Mouse (Mus musculus) midbrain, embryonic 16.5 days (tissue): ENCODE data around the gene Fuk. TPM values are rescaled to one million over a fixed set of nuclear protein-coding genes. Genes with fewer than 3 reads are reported as not detected.

Experiments used
- ATAC-seq: fragments of 200-750 bp; cut with Nextera tagmentation; 2 replicates; pipeline ENCODE4 v1.8.0; 2017; ENCODE audit warnings: moderate TSS enrichment
- H3K27ac ChIP-seq: fragments of 300-500 bp; sonication (generic); 2 replicates; pipeline ENCODE4 v1.5.1; 2014; ENCODE audit warnings: mild to moderate bottlenecking, low read length, mixed read lengths
- H3K27me3 ChIP-seq: fragments of 300-500 bp; sonication (generic); 2 replicates; pipeline ENCODE4 v1.6.1; 2014; ENCODE audit warnings: low read depth, low read length, mixed read lengths; ENCODE audit not compliant: control insufficient read depth, insufficient read depth
- H3K36me3 ChIP-seq: fragments of 300-500 bp; sonication (generic); 2 replicates; pipeline ENCODE4 v1.6.1; 2014; ENCODE audit warnings: mild to moderate bottlenecking, low read length, moderate library complexity, mixed read lengths; ENCODE audit not compliant: control insufficient read depth, insufficient read depth
- H3K4me1 ChIP-seq: fragments of 300-500 bp; sonication (generic); 2 replicates; pipeline ENCODE4 v1.6.1; 2014; ENCODE audit warnings: mild to moderate bottlenecking, low read length, mixed read lengths; ENCODE audit not compliant: control insufficient read depth, insufficient read depth
- H3K4me2 ChIP-seq: fragments of 300-500 bp; sonication (generic); 2 replicates; pipeline ENCODE4 v1.6.1; 2014; ENCODE audit warnings: mild to moderate bottlenecking, low read length, mixed read lengths
- H3K4me3 ChIP-seq: fragments of 300-500 bp; sonication (generic); 2 replicates; pipeline ENCODE4 v1.5.1; 2014; ENCODE audit warnings: low read depth, mild to moderate bottlenecking, low read length, moderate library complexity, mixed read lengths
- H3K9ac ChIP-seq: fragments of 300-500 bp; sonication (generic); 2 replicates; pipeline ENCODE4 v1.6.1; 2014; ENCODE audit warnings: low read depth, low read length, mixed read lengths
- H3K9me3 ChIP-seq: fragments of 300-500 bp; sonication (generic); replicated peaks from 2 replicates; pipeline ENCODE4 v1.6.1; 2014; ENCODE audit warnings: mild to moderate bottlenecking, low read length, mixed read lengths; ENCODE audit not compliant: control insufficient read depth, poor library complexity, severe bottlenecking
- WGBS: fragments of 180-500 bp; shearing (Covaris S2); extraction: QIAGEN DNeasy Blood & Tissue Kit; methylation state at CpG from one replicate; pipeline ENCODE4 v1.1.7; 2014; 5-methylcytosine and 5-hydroxymethylcytosine counted together
- polyA plus RNA-seq: library from polyadenylated mRNA; unstranded; fragments of >200 nt; fragmentation: Nextera tagmentation; extraction: Ambion mirVana; gene quantifications from 2 replicates; pipeline ENCODE4 v1.2.1, GENCODE M21; 2015

Gene Fuk
- polyA plus RNA-seq, 1 experiment from 2014 or later, result 6.3 TPM

DNA sequence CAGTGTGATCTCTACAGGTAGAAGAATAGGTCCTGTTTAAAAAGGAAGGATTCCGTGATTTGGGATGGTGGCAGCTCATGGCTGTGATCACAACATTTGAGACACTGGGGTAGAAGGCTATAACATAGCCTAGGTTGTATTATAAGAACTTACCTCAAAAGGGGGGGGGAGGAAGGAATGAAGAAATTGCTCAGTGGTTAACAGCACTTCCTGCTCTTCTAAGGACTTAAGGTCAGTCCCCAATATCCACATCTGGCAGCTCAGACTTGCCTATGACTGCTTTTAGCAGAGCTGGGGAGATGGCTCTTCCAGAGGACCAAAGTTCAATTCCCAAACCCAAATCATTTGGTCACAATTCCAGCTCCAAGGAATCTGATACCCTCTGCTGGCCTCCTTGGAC, 4.4 kb upstream of the Fuk start:
- no peaks in the 10 kb centered on the region for H3K27me3 ChIP-seq
- H3K36me3 ChIP-seq, result no peaks in the 10 kb centered on the region
- peaks cover 2% of the 10 kb centered on the region for H3K4me1 ChIP-seq
- ATAC-seq, result no peak
- WGBS, result 97% methylated on average over 1 of the region's 1 CpGs
- no peak overlapping the region for H3K9ac ChIP-seq
- no peaks in the 10 kb centered on the region for H3K9me3 ChIP-seq
- H3K4me2 ChIP-seq, result no peak overlapping the region
- no peak overlapping the region for H3K27ac ChIP-seq
- H3K4me3 ChIP-seq, result no peak overlapping the region

GRCm38 (mm10) chr8:110905404-110905803, 3.1 kb upstream of the Fuk start:
- no peak for ATAC-seq
- H3K27ac ChIP-seq, result no peak overlapping the region
- H3K4me2 ChIP-seq, result no peak overlapping the region
- H3K36me3 ChIP-seq, result no peaks in the 10 kb centered on the region
- WGBS, result 84% methylated on average over 6 of the region's 6 CpGs
- H3K4me1 ChIP-seq, result peaks cover 5% of the 10 kb centered on the region
- no peak overlapping the region for H3K9ac ChIP-seq
- no peaks in the 10 kb centered on the region for H3K9me3 ChIP-seq
- no peaks in the 10 kb centered on the region for H3K27me3 ChIP-seq
- H3K4me3 ChIP-seq, result no peak overlapping the region

- H3K9me3 ChIP-seq, result no peaks in the 10 kb centered on the region
- peak overlapping the region; percentile 56 for H3K4me2 ChIP-seq
- no peak overlapping the region for H3K4me3 ChIP-seq
- 65% methylated on average over 2 of the region's 2 CpGs for WGBS
- H3K27ac ChIP-seq, result no peak overlapping the region
- H3K4me1 ChIP-seq, result peaks cover 5% of the 10 kb centered on the region
- no peak for ATAC-seq
- no peaks in the 10 kb centered on the region for H3K27me3 ChIP-seq
- no peak overlapping the region for H3K9ac ChIP-seq
- 0 out of 2 replicates have a peak, but pooled peaks cover 4% of the 10 kb centered on the region for H3K36me3 ChIP-seq
These were observed 284 bp upstream of the Fuk start for GRCm38 (mm10) chr8:110902579-110902965.

DNA sequence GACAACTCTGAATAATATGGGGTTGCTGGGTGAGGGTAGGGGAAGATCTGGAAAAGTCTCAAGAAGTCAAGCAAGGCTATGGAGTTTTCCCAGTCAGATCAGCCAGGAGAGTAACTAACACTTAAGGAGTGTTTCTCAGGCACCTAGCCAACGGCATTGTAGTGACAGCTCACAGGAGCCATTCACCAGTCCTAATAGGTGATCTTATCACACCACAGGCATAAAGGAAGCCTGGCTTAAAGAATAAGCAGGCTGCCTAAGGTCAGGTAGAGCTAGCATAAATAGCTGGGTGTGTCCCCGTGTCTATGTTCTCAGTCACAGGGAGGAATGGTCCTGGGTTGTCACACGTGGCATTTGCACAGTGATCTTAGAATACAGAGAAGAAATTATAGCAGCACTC, 1.2 kb downstream of the Fuk start:
- no peak for ATAC-seq
- H3K27me3 ChIP-seq, result no peaks in the 10 kb centered on the region
- no peak overlapping the region for H3K9ac ChIP-seq
- H3K4me3 ChIP-seq, result no peak overlapping the region
- no peak overlapping the region for H3K4me2 ChIP-seq
- 83% methylated on average over 3 of the region's 3 CpGs for WGBS
- H3K36me3 ChIP-seq, result 0 out of 2 replicates have a peak, but pooled peaks cover 4% of the 10 kb centered on the region
- H3K4me1 ChIP-seq, result peaks cover 5% of the 10 kb centered on the region
- no peak overlapping the region for H3K27ac ChIP-seq
- no peaks in the 10 kb centered on the region for H3K9me3 ChIP-seq

DNA sequence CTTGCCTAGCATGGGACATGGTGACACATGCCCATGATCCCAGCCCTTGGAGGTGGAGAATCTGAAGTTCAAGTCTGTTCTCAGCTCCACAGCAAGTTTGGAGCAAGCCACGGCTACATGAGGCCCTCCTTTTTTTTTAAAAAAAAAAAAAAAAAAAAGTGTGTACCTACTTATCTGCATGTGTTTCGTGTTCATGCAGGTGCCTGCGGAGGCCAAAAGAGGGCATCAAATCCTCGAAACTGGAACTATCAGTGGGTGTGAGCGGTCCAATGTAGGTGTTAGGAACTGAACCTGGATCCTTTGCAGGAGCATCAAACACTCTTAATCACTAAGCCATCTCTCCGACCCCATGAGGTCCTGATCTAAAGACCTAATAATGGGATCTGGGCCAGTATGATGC, 4.8 kb downstream of the Fuk start:
- no peak for ATAC-seq
- Histone ChIP-seq H3K4me3 (no peak overlapping the region), H3K36me3 (0 out of 2 replicates have a peak, but pooled peaks cover 4% of the 10 kb centered on the region), H3K27ac (no peak overlapping the region), H3K4me2 (no peak overlapping the region), H3K9ac (no peak overlapping the region), H3K27me3 (no peaks in the 10 kb centered on the region), H3K4me1 (peaks cover 5% of the 10 kb centered on the region), H3K9me3 (no peaks in the 10 kb centered on the region)
- WGBS, result 92% methylated on average over 6 of the region's 6 CpGs

DNA sequence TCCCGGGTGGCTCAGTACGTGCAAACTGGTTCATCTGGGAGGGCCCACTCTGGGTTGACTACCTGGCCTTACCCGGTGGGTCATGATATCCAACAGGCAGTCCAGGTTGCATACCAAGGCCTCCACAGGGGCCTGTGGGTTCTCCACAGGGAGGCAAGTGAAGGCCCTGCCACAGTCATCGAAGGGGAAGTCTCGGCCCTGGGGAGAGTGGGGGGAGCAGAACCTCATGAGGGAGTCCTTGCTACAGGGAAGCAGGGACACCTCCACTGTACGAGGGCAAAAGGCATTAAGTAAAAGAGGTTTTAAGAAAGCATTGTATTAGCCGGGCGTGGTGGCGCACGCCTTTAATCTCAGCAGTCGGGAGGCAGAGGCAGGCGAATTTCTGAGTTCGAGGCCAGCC, 6.5 kb downstream of the Fuk start:
- no peaks in the 10 kb centered on the region for H3K4me1 ChIP-seq
- no peak overlapping the region for H3K4me2 ChIP-seq
- H3K36me3 ChIP-seq, result 0 out of 2 replicates have a peak, but pooled peaks cover 4% of the 10 kb centered on the region
- H3K9ac ChIP-seq, result no peak overlapping the region
- no peak overlapping the region for H3K27ac ChIP-seq
- 91% methylated on average over 13 of the region's 13 CpGs for WGBS
- no peaks in the 10 kb centered on the region for H3K9me3 ChIP-seq
- no peaks in the 10 kb centered on the region for H3K27me3 ChIP-seq
- H3K4me3 ChIP-seq, result no peak overlapping the region
- no peak for ATAC-seq

- H3K9me3 ChIP-seq, result no peaks in the 10 kb centered on the region
- H3K27ac ChIP-seq, result no peak overlapping the region
- no peaks in the 10 kb centered on the region for H3K4me1 ChIP-seq
- no peak overlapping the region for H3K4me3 ChIP-seq
- no peaks in the 10 kb centered on the region for H3K27me3 ChIP-seq
- 0 out of 2 replicates have a peak, but pooled peaks cover 4% of the 10 kb centered on the region for H3K36me3 ChIP-seq
- WGBS, result 86% methylated on average over 8 of the region's 9 CpGs
- no peak overlapping the region for H3K4me2 ChIP-seq
- ATAC-seq, result no peak
- H3K9ac ChIP-seq, result no peak overlapping the region
These were observed 7.0 kb downstream of the Fuk start for GRCm38 (mm10) chr8:110895254-110895653.

DNA sequence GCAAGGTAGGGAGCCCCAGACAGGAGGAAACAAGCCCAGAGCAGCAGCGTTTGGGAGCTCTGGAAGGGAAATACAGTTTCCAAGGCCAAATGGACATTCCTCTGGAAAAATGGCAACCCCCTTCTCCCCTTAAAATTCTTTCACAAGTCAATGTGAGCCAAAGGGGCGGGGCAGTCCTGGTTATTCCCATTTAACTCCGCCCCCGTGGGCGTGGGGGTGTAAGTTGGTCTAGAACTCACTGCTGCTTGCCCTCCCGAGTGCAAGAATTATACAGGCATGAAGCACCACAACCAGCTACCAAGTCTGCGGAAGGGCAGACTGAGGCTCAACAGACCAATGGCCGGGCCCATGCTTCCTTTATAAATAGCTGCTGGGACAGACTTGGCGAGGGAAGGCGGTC, 7.4 kb downstream of the Fuk start:
- Histone ChIP-seq H3K4me1 (no peaks in the 10 kb centered on the region), H3K4me2 (no peak overlapping the region), H3K4me3 (no peak overlapping the region), H3K27ac (no peak overlapping the region), H3K36me3 (peaks cover 4% of the 10 kb centered on the region; the same call in 1 of the 2 replicates), H3K9ac (no peak overlapping the region), H3K27me3 (no peaks in the 10 kb centered on the region), H3K9me3 (no peaks in the 10 kb centered on the region)
- no peak for ATAC-seq
- WGBS, result 88% methylated on average over 10 of the region's 10 CpGs

DNA sequence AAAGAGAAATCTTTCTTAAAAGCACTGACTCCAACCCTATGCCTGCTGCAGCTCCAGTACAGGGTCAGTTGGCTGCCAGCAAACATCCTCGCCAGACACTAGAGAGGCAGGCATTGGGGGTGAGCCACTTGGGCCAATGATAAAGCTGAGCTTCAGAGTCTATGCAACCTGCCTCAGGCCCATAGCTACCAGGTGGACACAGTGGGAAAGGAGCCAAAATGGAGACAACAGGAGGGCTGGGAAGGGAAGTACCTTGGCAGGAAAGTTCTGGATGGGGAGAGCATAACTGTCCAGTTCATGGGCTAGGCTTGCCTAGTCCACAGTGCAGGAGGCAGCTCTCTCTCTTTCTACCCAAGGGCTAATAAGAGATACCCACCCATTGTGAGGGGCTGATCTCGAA, 9.4 kb downstream of the Fuk start:
- no peak overlapping the region for H3K27ac ChIP-seq
- H3K4me1 ChIP-seq, result no peaks in the 10 kb centered on the region
- ATAC-seq, result no peak
- no peak overlapping the region for H3K9ac ChIP-seq
- H3K9me3 ChIP-seq, result no peaks in the 10 kb centered on the region
- H3K4me3 ChIP-seq, result no peak overlapping the region
- H3K27me3 ChIP-seq, result no peaks in the 10 kb centered on the region
- no peaks in the 10 kb centered on the region; the same call in 1 of the 2 replicates for H3K36me3 ChIP-seq
- H3K4me2 ChIP-seq, result no peak overlapping the region
- 98% methylated on average over 2 of the region's 2 CpGs for WGBS
